Mouse (Mus musculus): ENCODE data around the gene Slc25a12.
A peak's percentile ranks its signal among the peaks of the same experiment; 100 is the strongest.

Slc25a12 gene

DNA sequence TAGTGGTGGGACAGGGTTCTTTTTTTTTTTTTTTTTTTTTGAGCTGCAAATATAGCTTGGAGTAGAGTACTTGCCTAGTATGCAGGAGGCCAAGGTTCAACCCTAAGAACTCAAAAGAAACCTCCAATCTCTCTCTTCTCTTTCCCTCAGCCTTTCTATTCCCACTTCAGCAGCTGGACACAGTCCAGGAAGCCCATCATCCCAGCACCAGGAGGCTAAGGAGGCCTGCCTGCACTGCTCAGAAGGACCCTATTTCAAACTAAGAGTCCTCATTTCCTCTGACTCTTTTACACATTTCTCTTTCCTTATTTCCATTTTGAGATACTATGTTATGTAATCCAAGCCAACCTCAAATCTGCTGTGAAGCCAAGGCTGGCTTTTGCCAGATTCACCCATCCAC, 64.3 kb downstream of the Slc25a12 start:
- no peak for DNase-seq

DNA sequence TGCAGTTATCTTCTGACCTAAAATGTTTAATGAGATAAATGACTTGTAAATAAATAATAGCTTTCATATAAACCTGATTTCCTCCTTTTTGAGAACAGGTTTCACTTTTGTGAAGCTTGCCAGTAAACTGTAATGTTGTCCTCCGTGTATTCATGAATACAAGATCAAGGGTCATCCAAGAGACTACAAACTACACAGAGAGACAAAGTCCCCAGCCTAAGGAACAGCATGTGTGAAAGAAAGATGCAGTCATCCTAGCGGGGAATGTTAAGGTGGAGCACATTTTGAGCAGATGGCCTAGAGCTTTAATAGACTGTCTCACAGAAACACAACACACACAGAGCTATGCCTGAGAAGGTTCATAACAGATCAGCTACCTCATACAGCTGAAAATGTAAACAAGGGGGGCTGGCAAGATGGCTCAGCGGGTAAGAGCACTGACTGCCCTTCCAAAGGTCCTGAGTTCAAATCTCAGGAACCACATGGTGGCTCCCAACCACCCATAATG, 65.3 kb downstream of the Slc25a12 start:
- no peak for DNase-seq

DNA sequence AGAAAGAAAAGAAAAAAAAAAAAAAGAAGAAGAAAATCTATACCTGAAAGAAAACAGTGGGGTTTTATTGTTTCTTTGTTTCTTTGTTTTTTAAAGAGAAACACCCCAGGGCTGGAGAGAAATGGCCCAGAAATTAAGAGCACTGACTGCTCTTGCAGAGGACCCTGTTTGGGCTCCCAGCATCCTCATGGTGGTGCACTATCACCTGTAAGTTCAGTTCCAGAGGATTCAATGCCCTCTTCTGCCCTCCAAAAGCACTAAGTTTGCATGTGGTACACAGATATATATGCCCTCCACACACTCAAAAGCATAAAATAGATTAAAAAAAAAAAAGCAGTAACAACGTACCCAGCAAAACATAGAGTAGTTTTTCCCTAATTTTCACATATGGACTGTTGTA, 68.8 kb downstream of the Slc25a12 start:
- no peak for DNase-seq

DNA sequence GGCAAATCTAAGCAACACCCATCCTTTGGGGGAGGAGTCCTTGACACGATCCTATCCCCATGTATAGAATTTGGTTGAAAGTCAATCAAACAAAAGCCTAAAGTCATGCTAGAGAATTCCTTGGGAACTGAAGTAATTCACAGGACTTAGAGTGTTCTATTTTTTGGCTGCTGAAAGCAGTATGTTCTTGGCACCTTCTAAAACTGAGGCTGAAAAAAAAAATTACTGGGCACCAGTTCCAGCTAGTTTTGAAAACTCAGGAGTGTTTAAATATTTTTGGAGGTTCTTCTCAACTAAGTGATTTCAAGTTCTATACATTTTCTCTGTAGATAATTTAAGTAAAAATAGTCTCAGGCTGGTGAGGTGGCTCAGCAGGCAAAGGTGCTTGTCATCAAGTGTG, 70.0 kb downstream of the Slc25a12 start:
- DNase-seq: no peak

DNA sequence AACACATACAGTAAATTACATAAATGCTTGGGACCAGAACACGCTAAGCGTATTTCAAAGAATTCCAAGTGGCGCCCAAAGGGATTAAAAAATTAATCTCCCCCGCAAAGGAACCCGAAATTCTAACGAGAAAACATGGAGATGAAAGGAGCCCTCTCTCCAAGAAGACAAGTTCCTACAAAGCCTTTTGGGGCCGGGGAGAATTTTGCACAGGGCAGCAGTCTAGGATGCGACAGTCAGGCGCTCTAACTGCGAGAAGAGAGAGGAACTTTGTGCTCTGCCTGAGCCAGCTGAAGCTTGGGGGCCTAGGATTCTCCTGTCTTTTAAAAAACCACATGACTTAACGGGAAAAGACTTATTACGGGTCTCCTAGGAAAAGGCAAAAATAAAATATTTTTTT, 71.7 kb downstream of the Slc25a12 start:
- no peak for DNase-seq

DNA sequence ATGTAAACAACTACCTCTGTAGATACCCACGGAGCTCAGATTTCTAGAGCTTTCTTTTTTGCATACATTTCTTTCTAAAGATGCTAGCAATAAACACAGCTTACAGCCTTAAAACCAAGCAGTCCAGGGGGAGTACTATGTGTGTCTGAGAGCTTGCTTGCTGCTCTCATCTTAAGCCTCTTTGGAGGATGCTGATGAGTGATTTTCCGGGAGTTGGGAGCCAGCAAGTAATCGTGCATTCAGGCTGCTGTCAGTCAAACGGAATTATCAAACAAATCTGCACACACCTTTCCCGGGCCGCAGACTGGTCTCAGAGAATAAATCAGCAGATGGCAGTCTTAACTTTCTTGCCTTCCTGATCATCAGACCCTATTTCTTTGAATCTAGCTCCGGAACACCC, 73.1 kb downstream of the Slc25a12 start:
- no peak for DNase-seq

DNA sequence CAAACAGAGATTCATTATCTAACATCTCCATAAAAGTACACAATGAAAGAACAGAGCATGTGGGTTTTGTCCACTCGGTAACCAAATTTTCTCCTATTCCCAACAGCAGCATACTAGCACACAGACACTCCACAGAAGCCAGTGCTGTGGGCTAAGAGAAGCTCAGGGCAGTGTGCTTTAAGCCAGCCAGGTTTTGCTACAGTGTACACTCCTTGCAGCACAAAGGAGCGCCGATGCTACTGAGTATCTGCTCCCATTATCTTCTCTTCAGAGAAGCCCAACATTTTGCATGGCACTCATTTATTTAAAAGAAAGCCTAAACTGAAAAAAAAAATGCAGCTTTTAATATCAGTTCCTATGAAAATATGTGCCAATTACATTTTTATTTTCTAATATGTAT, 73.6 kb downstream of the Slc25a12 start:
- DNase-seq: no peak

DNA sequence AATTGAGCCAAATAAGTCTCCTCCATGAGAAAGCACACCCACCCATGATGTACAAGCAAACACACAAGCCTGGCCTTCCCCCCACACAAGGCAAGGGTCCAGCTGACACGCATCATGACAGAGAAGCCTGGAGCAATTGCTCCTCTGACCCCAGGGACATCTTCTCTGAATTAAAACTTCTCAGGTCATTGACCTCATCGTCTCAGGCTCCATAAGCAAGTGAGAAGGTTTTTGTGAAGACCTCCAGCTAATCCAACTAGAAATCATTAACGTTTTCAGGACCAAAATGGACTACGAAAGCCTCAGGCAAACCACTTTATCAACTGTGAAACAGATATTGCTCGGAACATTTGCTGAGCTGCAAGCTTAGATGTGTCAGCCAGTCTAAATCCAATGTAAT, 76.0 kb downstream of the Slc25a12 start:
- DNase-seq: no peak

DNA sequence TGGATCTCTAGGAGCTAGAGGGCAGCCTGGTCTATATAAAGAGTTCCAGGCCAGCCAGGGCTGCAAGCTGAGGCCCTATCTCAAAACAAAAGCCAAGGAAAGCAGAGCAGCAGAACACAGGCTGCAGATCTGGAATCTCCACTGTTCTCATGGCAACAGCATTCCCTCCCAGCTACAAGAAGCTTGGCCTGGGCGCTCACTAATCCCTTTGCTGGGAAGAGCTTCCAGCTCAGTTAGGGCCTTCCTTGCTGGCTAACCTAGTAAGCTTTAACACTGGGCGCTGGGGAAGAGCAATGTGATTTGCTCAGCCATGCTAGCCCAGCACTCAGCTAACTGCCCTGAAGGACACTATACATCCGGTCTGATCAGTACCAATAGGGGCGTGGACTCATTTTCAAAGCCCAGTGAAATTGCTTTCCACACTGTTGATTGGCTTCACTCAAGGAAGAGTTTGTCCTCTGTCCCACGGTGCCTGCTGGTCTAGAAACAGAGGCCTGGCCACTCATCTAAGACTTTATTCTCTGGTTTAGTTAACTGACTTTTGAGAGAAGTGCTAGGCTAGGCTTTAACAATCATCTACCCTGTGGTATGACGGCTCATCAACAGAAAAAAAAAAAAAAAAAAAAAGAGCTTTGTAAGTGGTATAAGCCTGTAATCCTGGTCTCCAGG, 77.3 kb downstream of the Slc25a12 start:
- no peak for DNase-seq

DNA sequence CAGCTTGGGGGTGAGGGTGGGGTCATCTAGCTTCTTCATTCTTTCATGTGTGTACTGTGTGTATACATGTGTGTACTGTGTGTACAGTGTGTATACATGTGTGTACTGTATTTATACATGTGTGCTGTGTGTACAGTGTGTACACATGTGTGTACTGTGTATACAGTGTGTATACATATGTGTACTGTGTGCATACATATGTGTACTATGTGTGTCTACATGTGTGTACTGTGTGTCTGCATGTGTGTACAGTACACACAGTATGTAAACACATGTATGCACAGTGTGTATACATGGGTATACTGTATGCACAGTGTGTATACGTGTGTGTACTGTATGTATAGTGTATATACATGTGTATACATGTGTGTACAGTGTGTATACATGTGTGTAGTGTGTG, 85.6 kb downstream of the Slc25a12 start:
- DNase-seq: no peak

DNA sequence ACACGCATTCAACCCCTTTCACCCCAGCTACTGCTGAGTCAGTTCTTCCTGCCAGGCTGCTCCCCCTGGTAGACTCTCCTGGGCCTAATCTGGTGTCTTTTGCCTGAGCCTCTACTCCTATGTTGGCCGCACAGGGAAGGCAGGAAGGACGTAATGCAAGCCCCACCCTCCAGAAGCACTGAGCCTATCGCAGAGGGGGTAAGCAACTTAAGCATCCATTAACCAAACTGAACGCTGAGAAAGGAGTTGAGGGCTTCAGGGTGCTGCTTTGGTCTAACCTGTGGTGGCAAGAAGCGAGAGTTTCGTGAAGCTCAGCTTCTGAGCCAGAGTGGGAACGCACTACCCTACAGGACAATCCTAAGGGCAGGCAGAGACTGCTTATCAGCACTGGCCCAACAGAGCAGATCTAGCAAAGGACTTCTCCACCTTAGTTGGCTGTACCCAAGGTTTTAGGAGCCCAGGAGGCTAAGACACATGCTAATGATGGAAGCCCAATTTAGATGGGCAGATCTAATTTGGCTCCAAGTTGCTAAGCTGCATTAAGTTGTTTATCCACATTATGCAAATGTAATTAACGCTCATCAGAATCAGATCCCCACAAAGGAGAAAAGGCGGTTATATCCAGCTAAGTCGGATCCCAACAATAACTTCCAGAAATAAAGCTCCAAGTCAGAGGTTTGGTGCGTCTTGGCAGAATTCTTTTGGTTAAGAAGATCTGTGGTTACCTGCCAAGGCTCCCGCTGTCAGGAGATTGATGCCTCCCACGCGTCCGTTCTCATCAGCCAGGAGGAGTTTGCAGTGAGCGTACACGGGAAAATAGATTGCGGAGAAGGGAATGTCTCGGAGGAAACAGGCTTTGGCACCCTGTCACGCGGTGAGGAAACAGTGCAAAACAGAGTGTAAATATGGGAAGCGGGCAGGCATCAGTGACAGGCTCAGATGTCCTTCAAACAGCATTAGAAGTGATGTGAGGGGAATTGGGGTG, 88.5 kb downstream of the Slc25a12 start:
- no peak for DNase-seq

DNA sequence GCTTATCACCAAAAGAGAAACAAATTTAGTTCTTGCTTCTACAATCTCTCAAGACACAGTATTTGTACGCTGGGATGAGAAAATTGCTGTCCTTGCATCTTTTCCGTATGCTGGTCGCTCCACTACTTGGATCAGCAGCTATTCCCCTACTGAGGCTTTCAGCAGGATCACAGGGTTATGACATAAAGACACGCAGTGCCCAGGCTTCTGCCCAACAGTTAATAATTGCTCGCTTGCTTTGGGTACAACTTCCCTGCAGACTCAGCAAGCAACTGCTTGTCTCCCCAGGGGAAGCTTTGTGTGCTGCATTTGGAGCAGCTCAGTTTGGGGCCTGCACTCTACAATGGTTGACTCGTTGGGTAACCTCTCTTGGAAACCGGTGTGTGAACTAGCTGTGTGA, 91.8 kb downstream of the Slc25a12 start:
- no peak for DNase-seq

DNA sequence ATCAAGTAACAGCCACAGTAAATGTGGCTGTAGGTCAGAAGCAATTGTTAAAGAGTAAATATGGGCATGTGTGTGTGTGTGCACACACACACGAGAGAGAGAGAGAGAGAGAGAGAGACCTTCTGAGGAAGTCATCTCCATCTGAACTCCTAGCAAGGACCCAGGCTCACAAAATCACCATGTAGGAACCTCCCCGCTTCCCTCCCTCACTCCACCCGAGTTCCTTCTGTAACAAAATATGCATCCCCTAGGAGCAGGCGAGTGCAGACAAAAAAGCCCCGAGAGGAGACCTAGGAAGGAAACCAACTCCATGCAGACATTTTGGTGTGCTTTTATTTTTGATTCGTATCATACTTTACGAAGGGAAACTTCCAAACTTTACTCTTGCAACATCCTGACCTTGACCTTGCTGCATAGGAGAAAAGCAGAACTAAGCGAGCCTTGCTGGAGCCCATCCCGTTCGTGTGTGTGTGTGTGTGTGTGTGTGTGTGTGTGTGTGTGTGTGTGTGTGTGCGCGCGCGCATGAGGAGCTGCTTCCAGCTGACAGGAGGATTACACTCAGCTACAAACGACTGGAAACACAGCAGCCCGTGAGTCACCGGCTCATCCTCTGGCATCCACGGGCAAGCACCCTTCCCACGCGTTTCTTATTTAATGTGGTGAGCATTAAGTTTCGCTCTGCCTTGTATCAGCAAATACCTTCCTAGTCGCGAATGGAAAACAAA, 93.4 kb downstream of the Slc25a12 start:
- peak in 1 of 2 experiments; percentile 7 for DNase-seq

DNA sequence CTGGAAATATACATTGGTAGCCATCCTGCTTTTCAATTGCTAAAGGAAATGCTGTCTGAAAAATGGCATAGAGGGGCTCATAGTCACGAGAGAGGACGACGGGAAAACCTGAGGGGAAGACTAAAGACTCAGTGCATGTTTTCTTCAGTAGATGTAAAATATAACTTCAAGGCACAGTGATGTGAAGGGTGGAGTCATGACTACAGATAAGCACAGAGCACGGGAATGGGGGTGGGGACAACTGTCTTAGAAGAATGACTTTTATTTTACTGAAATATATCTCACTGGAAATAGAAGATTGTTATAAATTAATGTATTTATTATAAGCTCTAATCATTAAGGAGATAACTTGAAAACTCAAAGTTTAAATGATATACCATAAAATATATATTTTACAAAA, 97.5 kb downstream of the Slc25a12 start:
- DNase-seq: no peak

DNA sequence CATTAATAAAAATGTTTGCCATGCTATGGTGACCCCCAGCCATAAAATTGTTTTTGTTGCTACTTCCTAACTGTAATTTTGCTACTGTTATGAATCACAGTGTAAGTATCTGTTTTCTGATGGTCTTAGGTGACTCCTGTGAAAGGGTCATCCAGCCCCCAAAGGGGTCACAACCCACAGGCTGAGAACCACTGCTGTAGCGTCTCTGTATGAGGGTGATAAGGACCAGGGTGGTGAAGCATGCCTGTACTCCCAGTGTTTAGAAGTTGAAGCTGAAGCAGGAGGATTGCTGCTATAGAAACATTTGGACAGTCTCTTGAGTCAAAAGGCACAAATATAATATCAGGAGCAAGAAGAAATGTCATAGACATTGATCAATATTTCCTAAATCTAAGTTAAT, 98.2 kb downstream of the Slc25a12 start:
- no peak for DNase-seq

DNA sequence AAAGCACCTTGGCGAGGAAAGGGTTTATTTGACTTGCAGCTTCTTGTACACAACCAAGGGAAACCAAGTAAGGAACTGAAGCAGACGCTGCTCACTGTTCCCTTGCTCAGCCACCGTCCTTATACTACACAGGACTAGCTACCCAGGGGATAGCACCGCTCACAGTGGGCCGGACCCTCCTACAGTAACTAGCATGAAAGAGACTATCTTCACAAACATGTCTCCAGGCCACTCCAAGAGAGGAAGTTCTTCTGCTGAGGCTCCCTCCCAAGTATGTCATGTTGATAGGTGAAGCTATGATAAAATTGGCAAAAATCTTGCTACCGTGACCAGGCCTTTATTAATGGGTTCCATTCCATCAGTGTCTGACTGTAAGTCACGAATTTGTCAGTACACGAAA, 98.9 kb downstream of the Slc25a12 start:
- DNase-seq: no peak

DNA sequence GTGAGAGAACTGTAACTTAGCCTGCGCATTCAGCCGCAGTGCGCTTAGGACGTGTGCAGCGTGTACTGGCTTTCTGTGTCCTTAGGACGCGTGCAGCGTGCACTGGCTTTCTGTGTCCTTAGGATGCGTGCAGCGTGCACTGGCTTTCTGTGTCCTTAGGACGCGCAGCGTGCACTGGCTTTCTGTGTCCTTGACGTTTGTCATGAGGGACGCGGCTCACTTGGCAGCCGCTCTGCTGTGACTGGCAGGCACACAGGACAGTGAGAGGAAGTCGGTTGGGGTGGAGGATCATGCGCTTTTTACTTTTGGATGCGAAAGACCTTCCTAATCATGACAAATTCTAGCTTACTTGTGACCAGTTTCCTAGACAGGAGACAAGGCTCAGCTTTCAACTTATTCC, 103.0 kb downstream of the Slc25a12 start:
- no peak for DNase-seq

DNA sequence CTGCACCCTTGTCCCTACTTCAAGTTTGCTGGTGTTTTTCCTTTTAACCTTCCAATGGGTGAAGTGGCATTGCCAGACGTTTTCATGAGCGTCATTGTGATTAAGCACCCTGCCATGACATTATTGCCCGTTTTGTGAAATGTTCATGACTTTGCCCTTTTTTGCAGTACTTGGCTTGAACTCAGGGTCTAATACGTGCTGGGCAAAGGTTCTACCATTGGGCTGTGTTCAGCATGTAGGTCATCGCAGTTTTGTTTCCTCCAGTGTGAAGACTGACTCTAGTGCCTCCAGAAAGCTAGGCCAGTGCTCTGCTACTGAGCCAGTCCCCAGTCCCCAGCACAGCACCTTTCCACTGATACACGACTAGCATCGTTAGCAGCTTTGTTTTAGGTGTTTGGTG, 111.0 kb downstream of the Slc25a12 start:
- no peak for DNase-seq

DNA sequence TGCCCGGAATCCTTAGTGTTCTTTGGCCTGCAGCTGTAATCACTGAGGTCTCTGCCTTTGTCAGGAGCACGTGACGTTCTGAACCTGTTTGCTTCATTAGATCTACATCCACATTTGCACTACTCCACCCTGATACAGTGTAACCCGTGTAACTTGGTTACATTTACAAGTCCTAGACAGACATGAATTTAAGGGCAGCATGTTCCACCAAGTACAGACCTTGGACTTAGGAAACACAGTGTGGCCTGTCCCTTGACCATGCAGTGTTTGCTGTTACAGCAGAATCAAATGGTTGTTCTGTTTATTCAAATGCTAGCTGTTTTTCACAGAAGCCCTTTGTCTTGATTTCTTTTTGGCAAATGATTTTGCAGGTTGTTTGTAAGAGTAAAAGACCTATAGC, 112.7 kb downstream of the Slc25a12 start:
- no peak for DNase-seq

DNA sequence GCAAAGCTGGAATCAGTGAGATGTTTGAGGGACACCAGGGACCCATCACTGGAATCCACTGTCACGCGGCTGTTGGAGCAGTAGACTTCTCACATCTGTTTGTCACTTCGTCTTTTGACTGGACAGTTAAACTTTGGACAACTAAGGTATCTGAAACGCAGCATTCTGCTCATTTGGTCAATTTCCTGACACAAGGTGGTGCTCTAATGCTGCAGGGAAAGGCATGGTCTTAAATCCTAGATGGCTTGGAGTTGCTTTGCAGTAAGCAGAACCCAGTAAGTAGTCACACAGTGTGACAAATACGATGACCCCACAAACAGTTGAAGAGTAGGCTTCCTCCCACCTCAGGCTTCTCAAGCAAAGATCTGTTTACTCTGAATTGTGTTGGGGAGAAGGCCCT, 116.7 kb downstream of the Slc25a12 start:
- no peak for DNase-seq

DNA sequence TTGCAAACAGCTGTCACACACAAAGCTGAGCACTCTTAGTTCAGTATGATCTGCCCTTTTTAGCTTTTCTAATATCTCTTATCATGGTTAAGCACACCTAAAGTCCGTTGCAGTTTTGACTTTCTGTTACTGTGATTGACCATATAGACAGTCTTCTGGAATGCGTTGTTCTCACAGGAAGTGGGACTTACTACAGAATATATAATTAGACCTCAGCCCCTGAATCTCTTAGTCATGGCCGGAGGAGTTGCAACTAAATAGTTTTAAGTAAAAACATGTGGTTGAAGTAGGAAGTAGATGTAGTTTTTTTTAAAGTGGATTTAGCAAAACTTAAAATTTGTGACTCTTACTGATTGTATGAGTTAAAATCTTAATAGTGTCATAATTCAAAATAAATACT, 119.5 kb downstream of the Slc25a12 start:
- DNase-seq: no peak

DNA sequence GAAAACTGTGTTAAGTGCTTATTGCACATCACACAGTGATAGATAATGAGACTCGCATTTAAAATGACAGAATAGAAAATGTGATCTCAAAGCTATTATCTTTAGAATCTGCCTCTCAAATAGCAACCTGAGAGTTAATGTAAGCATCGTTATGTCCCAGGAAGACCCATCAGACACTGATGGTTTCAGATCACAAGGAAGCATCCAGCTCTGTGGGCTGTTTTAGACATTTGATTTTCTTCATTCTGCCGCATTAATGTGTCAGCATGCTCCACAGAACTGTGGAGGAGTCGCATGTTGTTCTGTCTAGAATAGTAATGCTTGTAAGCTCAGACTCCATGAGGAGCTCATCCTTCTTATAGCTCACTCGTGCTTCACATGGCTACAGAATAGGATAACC, 121.5 kb downstream of the Slc25a12 start:
- DNase-seq: no peak

DNA sequence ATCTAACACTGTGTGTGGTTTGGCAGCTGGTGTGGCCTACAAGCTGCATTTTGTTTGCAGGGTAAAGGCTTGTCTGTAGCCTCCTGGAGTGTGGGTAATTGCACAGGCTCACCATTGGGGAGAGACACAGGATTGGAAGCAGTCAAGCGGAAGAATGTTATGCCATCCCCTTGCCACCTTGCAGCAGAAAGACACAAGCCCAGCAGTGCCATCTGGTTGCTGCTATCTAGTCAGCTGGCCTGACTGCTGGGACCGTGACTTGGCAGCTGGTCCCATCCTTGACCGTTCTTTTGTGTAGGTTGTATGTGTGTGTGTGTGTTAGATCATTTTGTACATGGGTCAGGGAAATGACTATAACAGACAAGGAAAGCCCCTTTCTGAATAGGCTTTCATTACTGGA, 122.1 kb downstream of the Slc25a12 start:
- DNase-seq: no peak
